In the genomic region with DNA sequence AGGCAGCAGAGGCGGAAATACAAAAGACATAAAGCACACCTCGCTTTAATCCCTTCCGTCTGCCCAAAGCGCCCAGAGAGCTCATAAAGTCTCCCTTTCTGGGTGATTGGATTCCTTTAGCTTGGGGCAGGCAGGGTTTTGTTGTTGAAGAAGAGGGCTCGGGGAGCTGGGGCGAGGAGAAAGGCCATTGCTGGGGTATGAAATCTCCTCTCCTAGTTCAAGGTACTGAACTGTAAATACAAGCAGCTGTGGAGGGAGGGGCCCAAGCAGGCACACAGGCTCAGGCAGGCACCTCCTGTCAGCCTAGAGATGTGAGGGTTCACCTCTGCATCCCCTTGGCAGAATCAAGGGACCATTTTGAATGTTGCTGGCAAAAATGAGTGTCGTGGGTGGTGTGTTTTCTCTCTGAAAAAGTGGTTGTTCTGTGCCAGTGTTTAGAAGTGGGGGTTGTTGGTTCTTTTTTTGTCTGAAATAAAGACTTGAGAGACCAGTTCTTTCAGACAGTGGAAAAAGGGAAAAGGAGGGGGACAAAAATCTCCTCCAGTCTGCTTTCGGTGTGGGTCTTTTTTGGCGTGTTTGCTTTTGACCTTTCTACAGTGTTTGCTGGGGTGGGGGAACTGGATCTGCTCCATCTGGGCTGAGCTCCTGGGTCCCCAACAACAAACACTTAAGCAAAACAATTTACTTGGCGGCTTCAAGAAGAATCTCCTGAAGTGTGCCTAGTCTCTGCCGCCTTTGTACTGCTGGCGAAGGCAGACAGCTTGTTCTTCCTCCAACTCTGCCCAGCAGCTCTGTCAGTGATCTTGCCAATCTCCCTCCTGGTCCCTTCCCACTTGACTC, we compare ENCODE assay signal across 8 mouse cellular contexts.
DNase-seq lines count a peak whose midpoint lies in the region; ATAC-seq and TF ChIP-seq lines count a peak whose summit lies in the region.

No protein-coding gene starts in this region.

- 24% methylated on average over 12 of the region's 12 CpGs for WGBS in forebrain, embryonic 10.5 days
- WGBS in forebrain, postnatal 0 days, result 18% methylated on average over 12 of the region's 12 CpGs
- 24% methylated on average over 12 of the region's 12 CpGs for WGBS in hindbrain, postnatal 0 days
- 15% methylated on average over 12 of the region's 12 CpGs for WGBS in midbrain, embryonic 12.5 days

- no peaks in the 10 kb centered on the region for H3K27me3 ChIP-seq in forebrain, embryonic 10.5 days (ENCODE audit: poor library complexity, severe bottlenecking)
- H3K27me3 ChIP-seq in forebrain, postnatal 0 days (ENCODE audit: insufficient read depth, low read length), result no peaks in the 10 kb centered on the region
- no peaks in the 10 kb centered on the region for H3K27me3 ChIP-seq in hindbrain, postnatal 0 days (ENCODE audit: insufficient read depth, low read length)
- H3K27me3 ChIP-seq in midbrain, embryonic 12.5 days, result no peaks in the 10 kb centered on the region

- intact Hi-C loops in heart, postnatal 25 days (cut with DNase I), result no loop called here

- H3K36me3 ChIP-seq in forebrain, embryonic 10.5 days (replicated peaks), result no peaks in the 10 kb centered on the region
- H3K36me3 ChIP-seq in forebrain, postnatal 0 days (ENCODE audit: insufficient read depth), result no peaks in the 10 kb centered on the region
- H3K36me3 ChIP-seq in hindbrain, postnatal 0 days (ENCODE audit: insufficient read depth, low read length), result no peaks in the 10 kb centered on the region
- no peaks in the 10 kb centered on the region for H3K36me3 ChIP-seq in midbrain, embryonic 12.5 days

- H3K9ac ChIP-seq in forebrain, postnatal 0 days, result no peak overlapping the region
- H3K9ac ChIP-seq in hindbrain, postnatal 0 days (replicated peaks; ENCODE audit: low read length), result no peak overlapping the region
- H3K9ac ChIP-seq in midbrain, embryonic 12.5 days (replicated peaks), result 0 out of 2 replicates have a peak overlapping the region, but pooled peaks have one; percentile 28

- H3K4me2 ChIP-seq in forebrain, postnatal 0 days (ENCODE audit: low read depth), result no peak overlapping the region
- H3K4me2 ChIP-seq in hindbrain, postnatal 0 days (ENCODE audit: low read depth, low read length), result no peak overlapping the region
- peak overlapping the region; percentile 26 for H3K4me2 ChIP-seq in midbrain, embryonic 12.5 days (replicated peaks)

- ATAC-seq in forebrain, postnatal 0 days, result no peak
- peak; percentile 42; the same call in 1 of the 2 replicates for ATAC-seq in hindbrain, postnatal 0 days
- ATAC-seq in midbrain, embryonic 12.5 days (ENCODE audit: low FRiP score, low read depth), result no peak

- peaks cover 80% of the 10 kb centered on the region for H3K4me1 ChIP-seq in forebrain, embryonic 10.5 days
- H3K4me1 ChIP-seq in forebrain, postnatal 0 days (ENCODE audit: insufficient read depth), result 0 out of 2 replicates have a peak, but pooled peaks cover 6% of the 10 kb centered on the region
- H3K4me1 ChIP-seq in hindbrain, postnatal 0 days (ENCODE audit: insufficient read depth, low read length), result peaks cover 7% of the 10 kb centered on the region; the same call in 1 of the 2 replicates
- H3K4me1 ChIP-seq in midbrain, embryonic 12.5 days, result peaks cover 48% of the 10 kb centered on the region

- peak overlapping the region; percentile 18 for H3K4me3 ChIP-seq in forebrain, embryonic 10.5 days
- no peak overlapping the region for H3K4me3 ChIP-seq in forebrain, postnatal 0 days (ENCODE audit: low read depth, low read length)
- no peak overlapping the region for H3K4me3 ChIP-seq in hindbrain, postnatal 0 days (ENCODE audit: low read length)
- H3K4me3 ChIP-seq in midbrain, embryonic 12.5 days, result no peak overlapping the region

- DNase-seq in forebrain, embryonic 10.5 days (ENCODE audit: extremely low spot score, low spot score), result peak; percentile 69
- no peak for DNase-seq in forebrain, postnatal 0 days
- peak; percentile 65 for DNase-seq in embryo, embryonic 10 days (ENCODE audit: low spot score)
- peak; percentile 68 for DNase-seq in hindbrain, postnatal 0 days (ENCODE audit: low spot score)
- DNase-seq in adrenal gland, postnatal 4 days (ENCODE audit: low spot score in 2 of 2), result no peak
- no peak for DNase-seq in adrenal gland, adult 8-10 months
- no peak for DNase-seq in heart, postnatal 25 days (ENCODE audit: low spot score)

- H3K9me3 ChIP-seq in forebrain, embryonic 10.5 days, result no peaks in the 10 kb centered on the region
- H3K9me3 ChIP-seq in forebrain, postnatal 0 days (ENCODE audit: low read length), result no peaks in the 10 kb centered on the region
- no peaks in the 10 kb centered on the region for H3K9me3 ChIP-seq in hindbrain, postnatal 0 days (ENCODE audit: low read length)
- H3K9me3 ChIP-seq in midbrain, embryonic 12.5 days, result no peaks in the 10 kb centered on the region

- peak overlapping the region; percentile 88 for H3K27ac ChIP-seq in forebrain, embryonic 10.5 days
- no peak overlapping the region; the same call in 1 of the 2 replicates for H3K27ac ChIP-seq in forebrain, postnatal 0 days (ENCODE audit: low read depth, low read length)
- H3K27ac ChIP-seq in hindbrain, postnatal 0 days, result peak overlapping the region; percentile 63
- H3K27ac ChIP-seq in midbrain, embryonic 12.5 days (replicated peaks), result peak overlapping the region; percentile 83

- TF ChIP-seq CTCF in forebrain, postnatal 0 days (IDR thresholded peaks at IDR 0.05; ENCODE audit: low read depth), result no peak
- no peak for TF ChIP-seq CTCF in hindbrain, postnatal 0 days (IDR thresholded peaks at IDR 0.05; ENCODE audit: low read depth)

Comparison
In these comparisons a context has a peak if more than half of its experiments do, and no peak if none do; other contexts are left out.
1. DNase-seq: peak in forebrain, embryonic 10.5 days (single experiment), embryo, embryonic 10 days (single experiment) and hindbrain, postnatal 0 days (single experiment); none in forebrain, postnatal 0 days (single experiment), adrenal gland, postnatal 4 days (0 of 2), adrenal gland, adult 8-10 months (single experiment) and heart, postnatal 25 days (single experiment).